Comparison of ENCODE assay signal across 12 mouse cellular contexts in the genomic region with DNA sequence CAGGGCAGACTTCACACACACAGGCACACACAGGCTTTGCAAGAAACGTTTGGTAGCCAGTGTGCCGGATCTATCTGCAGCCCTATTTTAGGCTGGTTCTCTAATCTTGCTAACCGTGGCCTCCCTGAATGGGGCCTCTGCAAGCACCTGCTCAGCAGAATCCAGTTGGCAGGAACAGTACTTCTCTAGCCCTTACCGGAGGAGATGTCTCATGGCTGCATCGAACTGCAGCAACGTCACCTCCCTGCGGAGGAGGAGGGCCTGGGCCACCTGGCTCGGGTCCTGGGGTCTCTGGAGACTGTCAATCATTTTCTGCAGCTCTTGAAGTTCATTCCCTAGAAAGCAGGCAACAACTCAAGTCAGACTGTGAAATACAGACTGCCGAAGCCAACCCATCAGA.
DNase-seq lines count a peak whose midpoint lies in the region; ATAC-seq and TF ChIP-seq lines count a peak whose summit lies in the region.
"Had no signal": no experiment of that assay in that cellular context is flagged by ENCODE, and none has a peak within 500 bp of the region (broad histone marks: within the 10 kb centered on the region; RNA-seq: fewer than 3 reads in every experiment).

No protein-coding gene starts in this region.

- WGBS in heart, postnatal 0 days, result 18% methylated on average over 9 of the region's 9 CpGs

- no peaks in the 10 kb centered on the region for H3K9me3 ChIP-seq in heart, postnatal 0 days (replicated peaks; ENCODE audit: control insufficient read depth, low read length)
- H3K9me3 ChIP-seq: embryonic facial prominence, embryonic 13.5 days; hindbrain, embryonic 13.5 days had no signal

- DNase-seq in right cerebral cortex, postnatal 25 days, result peak; percentile 29
- no peak for DNase-seq in right cerebral cortex, postnatal 4 days
- DNase-seq in gastrocnemius, adult 2 months, result peak; percentile 72
- peak; percentile 73 for DNase-seq in heart, postnatal 0 days (ENCODE audit: low spot score)
- peak; percentile 60 to 81 for DNase-seq in thymus, postnatal 36 days
- DNase-seq in left cerebral cortex, adult 18-20 months (ENCODE audit: low spot score in 2 of 2), result no peak
- DNase-seq in adrenal gland, postnatal 4 days (ENCODE audit: low spot score in 2 of 2), result no peak
- DNase-seq in frontal cortex, postnatal 25 days (ENCODE audit: low spot score in 2 of 2), result no peak
- DNase-seq: adrenal gland, postnatal 36 days; layer of hippocampus, postnatal 36 days had no signal

- H3K27ac ChIP-seq in gastrocnemius, adult 2 months, result peak overlapping the region; percentile 77
- H3K27ac ChIP-seq in heart, postnatal 0 days (ENCODE audit: low read depth), result peak overlapping the region; percentile 73
- H3K27ac ChIP-seq: embryonic facial prominence, embryonic 13.5 days; hindbrain, embryonic 13.5 days had no signal

- peak overlapping the region; percentile 28; the same call in 1 of the 2 replicates for H3K4me3 ChIP-seq in gastrocnemius, adult 2 months
- no peak overlapping the region for H3K4me3 ChIP-seq in heart, postnatal 0 days (ENCODE audit: low read depth, low read length)
- H3K4me3 ChIP-seq: embryonic facial prominence, embryonic 13.5 days; hindbrain, embryonic 13.5 days had no signal

- intact Hi-C loops in gastrocnemius, adult 2 months (cut with DNase I), result loop anchor here (2.0 to 5.0 kb wide), 2 partner anchors 66 to 79 kb away; a partner anchor contains a TSS

- TF ChIP-seq CTCF in gastrocnemius, adult 2 months (IDR thresholded peaks at IDR 0.05), result no peak
- no peak for TF ChIP-seq CTCF in heart, postnatal 0 days (IDR thresholded peaks at IDR 0.05; ENCODE audit: low read depth)

- peak overlapping the region; percentile 25; the same call in 1 of the 2 replicates for H3K4me2 ChIP-seq in heart, postnatal 0 days (ENCODE audit: low read depth, low read length)
- H3K4me2 ChIP-seq: embryonic facial prominence, embryonic 13.5 days; hindbrain, embryonic 13.5 days had no signal

- H3K36me3 ChIP-seq in heart, postnatal 0 days (replicated peaks; ENCODE audit: control insufficient read depth, insufficient read depth, low read length), result no peaks in the 10 kb centered on the region
- H3K36me3 ChIP-seq: embryonic facial prominence, embryonic 13.5 days; hindbrain, embryonic 13.5 days had no signal

- no peak for TF ChIP-seq EP300 in heart, postnatal 0 days (IDR thresholded peaks at IDR 0.05; ENCODE audit: low read depth)

- no peak overlapping the region; the same call in 1 of the 2 replicates for H3K9ac ChIP-seq in heart, postnatal 0 days (replicated peaks; ENCODE audit: low read depth, low read length)
- H3K9ac ChIP-seq: embryonic facial prominence, embryonic 13.5 days; hindbrain, embryonic 13.5 days had no signal

- peaks cover 26% of the 10 kb centered on the region for H3K4me1 ChIP-seq in heart, postnatal 0 days (ENCODE audit: control insufficient read depth, insufficient read depth)
- H3K4me1 ChIP-seq: hindbrain, embryonic 13.5 days had no signal

- peak; percentile 50 for ATAC-seq in heart, postnatal 0 days (ENCODE audit: insufficient read depth, low read depth)

- H3K27me3 ChIP-seq in heart, postnatal 0 days (ENCODE audit: control insufficient read depth, insufficient read depth, low read length), result no peaks in the 10 kb centered on the region
- H3K27me3 ChIP-seq: embryonic facial prominence, embryonic 13.5 days; hindbrain, embryonic 13.5 days had no signal

Comparison
In these comparisons a context has a peak if more than half of its experiments do, and no peak if none do; other contexts are left out.
1. DNase-seq: peak in right cerebral cortex, postnatal 25 days (single experiment), gastrocnemius, adult 2 months (single experiment), heart, postnatal 0 days (single experiment) and thymus, postnatal 36 days (2 of 2); none in right cerebral cortex, postnatal 4 days (single experiment), left cerebral cortex, adult 18-20 months (0 of 2), adrenal gland, postnatal 4 days (0 of 2) and frontal cortex, postnatal 25 days (0 of 2).